Mouse (Mus musculus) gastrocnemius, adult 2 months (tissue): ENCODE results near the gene Iqcd. TPM values are rescaled to one million over a fixed set of nuclear protein-coding genes. Genes with fewer than 3 reads are reported as not detected.

Experiments
- DNase-seq: peaks from one replicate; pipeline ENCODE4 v3.0.0; 2022
- H3K27ac ChIP-seq: fragments of 200-600 bp; 2 replicates; pipeline ENCODE4 v1.8.1; 2022; ENCODE audit warnings: mild to moderate bottlenecking
- H3K4me3 ChIP-seq: fragments of 200-600 bp; 2 replicates; pipeline ENCODE4 v1.8.1; 2022; ENCODE audit warnings: mild to moderate bottlenecking, moderate library complexity
- CTCF ChIP-seq: fragments of 200-600 bp; IDR thresholded peaks from 2 replicates; pipeline ENCODE4 v1.8.1; 2022; ENCODE audit warnings: antibody characterized with exemption, mild to moderate bottlenecking, moderate library complexity
- intact Hi-C: fragments of 180-260 bp; cut with DNase I; formaldehyde crosslinking; loops from one replicate; pipeline ENCODE4 v1.15.1; 2025
- total RNA-seq, 2 experiments: library from RNA; stranded (reverse); gene quantifications; 2 replicates each; pipeline ENCODE4 v1.2.3; 2021

Gene Iqcd
- total RNA-seq, 2 experiments from 2014 or later, result not detected

DNA sequence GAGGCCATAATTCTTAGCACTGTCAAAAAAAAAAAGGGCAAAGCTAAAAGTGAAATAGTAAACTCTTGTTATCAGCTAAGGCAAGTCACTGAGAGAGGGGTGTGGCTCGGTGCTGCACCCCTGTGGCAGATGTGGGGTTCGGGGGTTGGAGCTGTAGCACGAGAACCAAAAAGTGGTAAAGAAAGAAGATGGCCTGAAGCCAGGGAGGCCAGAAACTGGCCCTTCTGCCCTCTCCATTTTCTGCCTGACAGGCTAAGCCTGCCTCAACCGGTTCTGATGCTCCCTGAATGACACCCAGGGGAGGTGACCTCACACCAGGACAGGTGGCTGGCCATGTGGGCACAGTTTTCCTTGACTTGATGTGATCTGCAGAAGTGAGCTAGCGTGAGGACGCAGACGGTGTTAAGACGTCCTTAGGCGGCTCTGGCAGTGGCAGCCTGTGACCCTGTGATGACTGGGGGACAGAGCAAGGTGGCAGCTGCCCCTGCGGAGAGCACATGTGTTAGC is 10.8 kb upstream of the Iqcd start:
- intact Hi-C loops, result no loop called here
- H3K4me3 ChIP-seq, result no peak overlapping the region
- peak; percentile 63 for DNase-seq
- peak overlapping the region; percentile 94 for H3K27ac ChIP-seq
- peak; percentile 35; the same call in 1 of the 2 replicates for TF ChIP-seq CTCF

DNA sequence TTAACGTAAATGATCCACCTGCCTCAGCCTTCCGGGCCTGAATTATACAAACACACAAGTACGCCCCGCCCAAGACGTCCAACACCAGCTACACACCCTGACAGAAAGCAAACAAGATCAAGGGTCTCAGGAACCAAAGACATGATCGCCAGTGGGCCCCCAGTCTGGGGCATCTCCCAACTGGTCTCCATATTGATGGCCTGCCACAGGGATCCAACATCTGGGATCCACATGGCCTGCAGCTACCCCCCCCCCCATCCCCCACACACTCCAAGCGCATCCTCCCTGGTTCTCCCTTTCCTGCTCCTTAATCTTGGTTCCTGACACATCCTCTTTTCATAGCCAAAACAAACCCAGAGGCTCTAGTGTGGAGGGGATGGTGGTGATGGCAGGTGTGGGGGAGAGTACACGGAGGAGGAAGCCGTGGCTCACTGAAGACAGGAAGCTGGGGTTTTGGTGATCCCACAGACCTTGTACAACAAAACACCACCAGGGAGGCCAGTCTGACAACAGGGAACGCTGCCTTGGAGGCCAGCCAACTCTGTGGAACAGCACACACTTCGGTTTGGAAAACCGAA is 10.2 kb upstream of the Iqcd start:
- intact Hi-C loops, result loop anchor here (1.0 kb wide), 1 partner anchor 16 kb away; no protein-coding TSS in a partner anchor
- peak overlapping the region; percentile 65 for H3K4me3 ChIP-seq
- peak; percentile 76 for DNase-seq
- peak overlapping the region; percentile 94 for H3K27ac ChIP-seq
- TF ChIP-seq CTCF, result no peak

DNA sequence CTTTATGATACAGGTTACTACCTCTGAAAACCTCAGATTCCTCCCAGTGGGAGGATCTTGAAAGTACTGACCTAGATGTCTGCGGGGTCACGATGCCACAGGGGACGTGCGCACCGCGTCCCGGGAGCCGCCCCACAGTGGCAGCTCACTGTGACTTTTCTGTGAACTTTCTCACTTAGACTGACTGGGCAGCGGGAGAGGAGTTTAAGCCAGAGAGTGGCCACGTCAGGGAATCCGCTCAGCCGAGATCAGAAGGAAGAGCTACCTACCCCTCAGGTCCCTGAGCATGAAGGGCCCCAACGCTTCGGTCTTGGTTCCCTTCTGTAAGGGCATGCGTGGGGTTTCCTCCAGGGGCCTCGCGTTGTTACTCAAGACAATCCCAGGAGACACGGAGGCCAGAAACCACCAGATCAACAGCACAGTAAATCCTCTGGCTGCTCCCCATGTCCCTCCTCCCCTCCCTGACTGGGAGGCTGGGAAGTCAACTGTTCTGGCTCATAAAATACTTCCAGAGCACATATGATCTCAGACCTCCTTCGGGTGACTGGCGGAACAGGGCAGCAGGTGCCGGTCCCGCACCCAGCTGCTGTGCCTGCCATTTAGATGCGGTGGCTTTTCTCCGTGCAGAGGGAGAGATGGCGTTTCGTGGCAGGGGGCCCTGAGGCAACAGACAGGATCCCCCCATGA is 9.5 kb upstream of the Iqcd start:
- TF ChIP-seq CTCF, result no peak

DNA sequence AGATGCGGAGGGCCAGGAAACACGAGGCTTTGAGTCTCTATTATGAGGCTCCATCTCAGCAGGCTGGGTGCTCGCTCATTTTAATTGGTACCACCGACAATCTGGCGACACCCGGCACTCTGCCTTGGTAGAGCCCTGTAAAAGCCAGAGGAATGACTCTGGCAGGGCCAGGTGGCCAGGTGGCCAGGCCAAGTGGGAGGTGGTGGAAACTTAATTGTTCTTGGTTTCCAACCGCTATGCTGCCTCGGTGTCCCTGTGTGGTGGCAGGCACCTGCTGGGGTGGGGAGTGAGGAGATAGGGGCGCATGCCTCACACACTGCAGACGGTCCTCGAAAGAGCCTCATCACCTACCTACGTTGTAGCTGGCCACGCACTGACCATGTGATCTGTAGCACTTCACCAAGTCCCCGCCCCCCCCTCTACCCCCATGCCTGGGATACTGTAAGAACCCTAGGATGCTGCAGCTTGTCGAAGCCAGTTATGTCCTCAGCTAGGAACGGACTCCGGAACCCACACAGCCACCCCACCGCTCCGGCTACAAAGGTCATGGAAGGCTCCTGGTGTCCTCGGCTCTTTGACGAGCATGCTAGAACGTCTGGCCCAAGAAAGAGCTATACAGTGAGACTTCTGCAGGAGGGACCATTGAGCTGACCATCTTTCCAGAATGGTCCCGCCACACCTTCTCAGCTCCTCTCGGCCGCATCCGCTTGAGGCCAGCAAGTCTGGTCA is 8.8 kb upstream of the Iqcd start:
- intact Hi-C loops, result loop anchor here (1.0 kb wide), 1 partner anchor 18 kb away; no protein-coding TSS in a partner anchor

More for the DNA sequence above, 9.5 kb upstream of the Iqcd start:
- intact Hi-C loops, result loop anchor here (1.0 kb wide), 1 partner anchor 17 kb away; no protein-coding TSS in a partner anchor
- H3K27ac ChIP-seq, result peak overlapping the region; percentile 94
- H3K4me3 ChIP-seq, result peak overlapping the region; percentile 65
- DNase-seq, result peak; percentile 89

DNA sequence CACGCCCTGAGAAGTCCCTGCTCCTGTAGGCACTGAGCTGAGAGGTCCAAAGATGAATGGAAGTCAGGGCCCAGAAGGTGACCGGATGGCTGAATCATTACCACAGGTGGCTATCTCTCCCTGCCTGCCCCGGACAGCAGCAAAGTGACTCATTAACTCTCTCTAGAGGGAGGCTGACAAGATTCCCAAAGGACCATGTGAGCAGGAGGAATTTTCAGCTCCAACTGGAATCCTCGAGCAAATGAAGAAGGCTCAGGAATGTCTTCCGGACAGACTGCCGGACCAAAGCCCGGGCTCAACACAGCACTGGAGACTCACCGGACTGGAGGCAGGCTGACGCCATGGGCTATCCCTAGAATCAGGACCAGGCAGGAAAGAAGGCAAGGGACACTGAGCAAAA is 6.8 kb upstream of the Iqcd start:
- intact Hi-C loops, result no loop called here
- peak; percentile 8 for DNase-seq
- no peak for TF ChIP-seq CTCF
- Histone ChIP-seq H3K4me3 (0 out of 2 replicates have a peak overlapping the region, but pooled peaks have one; percentile 13), H3K27ac (peak overlapping the region; percentile 61)

More for the DNA sequence above, 8.8 kb upstream of the Iqcd start:
- peak; percentile 9 for DNase-seq
- Histone ChIP-seq H3K4me3 (peak overlapping the region; percentile 65), H3K27ac (peak overlapping the region; percentile 94)
- TF ChIP-seq CTCF, result no peak

DNA sequence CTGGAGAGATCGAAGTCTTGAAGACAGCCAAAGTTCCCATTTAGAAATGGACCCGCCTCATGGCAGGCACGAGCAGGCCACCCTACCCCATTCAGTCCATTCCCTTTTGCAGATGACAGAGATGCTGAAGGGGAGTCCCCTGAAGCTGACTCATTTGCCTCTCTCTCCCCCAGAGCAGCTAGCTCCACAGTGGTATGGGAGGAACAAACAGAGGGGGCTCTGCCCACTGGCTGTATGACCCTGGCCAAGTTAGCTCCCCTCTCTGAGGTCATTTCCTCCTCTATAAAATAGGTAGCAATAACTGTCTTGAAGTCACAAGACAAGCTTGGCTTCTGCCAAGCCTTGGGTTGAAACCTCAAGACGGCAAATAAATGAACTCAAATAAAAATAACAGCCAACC is 5.3 kb upstream of the Iqcd start:
- Histone ChIP-seq H3K27ac (peak overlapping the region; percentile 61), H3K4me3 (no peak overlapping the region)
- DNase-seq, result no peak
- no peak for TF ChIP-seq CTCF
- intact Hi-C loops, result no loop called here

DNA sequence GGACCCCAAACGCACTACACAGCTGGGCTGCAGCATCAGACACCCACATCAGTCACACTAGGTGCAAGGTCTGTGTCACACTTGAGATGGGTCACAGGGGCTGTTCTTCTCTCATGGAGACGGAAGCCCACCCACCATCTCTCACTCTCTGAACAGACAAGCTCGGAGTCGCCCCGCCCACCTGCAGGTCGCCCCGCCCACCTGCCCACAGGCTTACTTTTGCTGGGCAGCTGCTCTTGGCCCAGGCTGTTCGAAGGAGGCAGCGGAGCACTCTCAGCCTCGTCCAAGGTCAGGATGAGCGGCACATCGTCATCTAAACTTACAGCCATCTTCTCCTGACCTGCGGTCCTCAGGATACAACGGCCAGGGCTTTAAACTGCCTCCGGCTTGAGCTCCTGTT is 3.8 kb upstream of the Iqcd start:
- Histone ChIP-seq H3K4me3 (no peak overlapping the region), H3K27ac (0 out of 2 replicates have a peak overlapping the region, but pooled peaks have one; percentile 25)
- intact Hi-C loops, result loop anchor here (5.0 kb wide), 1 partner anchor 73 kb away; the partner anchor contains the start of gene Slc8b1
- no peak for TF ChIP-seq CTCF
- no peak for DNase-seq

DNA sequence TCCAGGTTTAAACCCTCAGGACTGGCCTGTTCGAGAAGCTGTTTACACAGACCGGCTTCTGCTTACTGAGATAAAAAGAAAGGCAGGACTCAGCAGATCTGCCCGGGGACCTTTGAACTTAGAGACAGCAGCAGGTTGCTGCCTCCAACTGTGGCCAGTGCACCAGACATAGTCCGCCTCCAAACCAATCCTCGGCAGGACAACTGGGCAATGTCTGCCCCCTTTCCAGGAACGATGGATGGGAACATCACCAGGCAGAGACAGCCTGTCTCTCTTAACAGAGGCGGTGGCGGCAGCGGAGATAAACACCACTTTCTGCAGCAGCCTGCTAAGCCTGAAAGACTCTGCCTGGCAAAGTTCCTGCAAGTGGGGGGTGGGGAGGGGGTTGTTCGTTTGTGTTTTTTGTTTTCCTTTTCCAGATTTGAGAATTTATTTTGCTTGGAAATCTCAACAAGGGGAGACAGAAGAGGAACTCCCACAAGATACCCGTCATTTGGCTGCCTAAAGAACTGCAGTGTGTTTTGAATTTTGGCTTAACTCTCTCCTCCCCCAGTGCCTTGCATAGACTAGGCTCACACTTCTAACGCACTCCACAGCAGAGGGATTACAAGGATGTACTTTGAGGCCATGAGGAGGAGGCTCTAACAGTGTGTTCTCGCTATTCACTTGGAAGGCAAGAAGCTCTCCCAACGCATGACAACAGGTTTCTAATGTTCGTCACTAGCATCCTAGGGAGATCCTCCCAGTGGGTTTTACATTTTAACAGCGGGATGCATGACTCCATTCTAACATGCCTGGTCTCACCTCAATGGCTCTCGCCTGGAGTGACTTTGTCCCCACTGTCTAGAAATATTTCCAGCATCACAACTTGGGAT is 1.8 kb upstream of the Iqcd start:
- TF ChIP-seq CTCF, result no peak
- Histone ChIP-seq H3K27ac (peak overlapping the region; percentile 92), H3K4me3 (peak overlapping the region; percentile 99)
- intact Hi-C loops, result loop anchor here (5.0 kb wide), 1 partner anchor 75 kb away; the partner anchor contains the start of gene Slc8b1
- DNase-seq, result peak; percentile 58

DNA sequence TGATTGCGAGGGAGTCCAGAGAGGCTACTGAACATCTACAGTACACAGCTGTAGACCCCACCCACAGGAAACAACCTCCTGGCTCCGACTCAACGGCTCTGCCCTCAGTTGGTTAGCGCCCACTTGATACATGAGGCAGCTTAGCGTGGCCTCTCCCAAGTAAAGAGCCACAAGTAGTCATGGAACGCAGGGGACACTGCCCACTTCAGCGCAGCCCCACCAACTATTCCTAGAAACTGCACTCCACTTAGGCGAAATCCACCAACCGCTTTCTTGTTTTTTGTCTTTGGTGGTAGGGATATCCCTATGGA is 1.2 kb upstream of the Iqcd start:
- TF ChIP-seq CTCF, result no peak
- H3K4me3 ChIP-seq, result peak overlapping the region; percentile 99
- intact Hi-C loops, result loop anchor here (5.0 kb wide), 1 partner anchor 75 kb away; the partner anchor contains the start of gene Slc8b1
- peak overlapping the region; percentile 92 for H3K27ac ChIP-seq
- DNase-seq, result peak; percentile 66

DNA sequence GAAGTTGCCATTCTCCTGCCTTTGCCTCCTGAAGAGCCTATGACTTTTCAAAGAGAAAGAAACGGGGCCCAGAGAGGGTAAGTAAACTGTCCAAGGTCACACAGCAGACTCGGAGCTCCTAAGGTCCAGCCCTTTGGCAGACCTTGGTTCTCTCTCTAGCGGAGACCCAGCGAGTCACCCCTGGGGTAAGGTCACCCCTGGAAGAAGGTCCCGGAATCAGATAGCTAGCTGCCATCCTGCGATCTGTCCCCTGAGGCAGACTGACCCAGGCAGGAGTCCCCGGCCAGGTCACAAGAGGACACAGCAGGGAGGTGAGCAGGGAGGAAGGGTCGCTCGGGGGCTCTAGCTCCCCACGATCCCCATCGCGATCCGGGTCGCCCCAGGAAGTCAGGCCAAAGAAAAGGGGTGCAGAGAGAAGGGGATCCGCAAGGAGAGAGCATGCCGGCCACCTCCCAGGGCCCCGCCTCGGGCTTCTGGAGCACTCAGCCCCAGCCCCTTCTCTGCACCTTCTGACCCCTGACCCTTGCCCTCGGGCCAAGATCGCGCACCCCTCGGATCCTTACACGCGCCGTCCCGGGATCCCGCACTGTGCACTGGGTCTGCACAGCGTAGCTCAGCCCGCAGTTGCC is 762 bp upstream of the Iqcd start:
- intact Hi-C loops, result loop anchor here (2.0 to 5.0 kb wide), 2 partner anchors 25 to 76 kb away; partner anchors contain the start of gene Slc8b1
- DNase-seq, result no peak
- Histone ChIP-seq H3K27ac (peak overlapping the region; percentile 92), H3K4me3 (peak overlapping the region; percentile 99)
- no peak for TF ChIP-seq CTCF

DNA sequence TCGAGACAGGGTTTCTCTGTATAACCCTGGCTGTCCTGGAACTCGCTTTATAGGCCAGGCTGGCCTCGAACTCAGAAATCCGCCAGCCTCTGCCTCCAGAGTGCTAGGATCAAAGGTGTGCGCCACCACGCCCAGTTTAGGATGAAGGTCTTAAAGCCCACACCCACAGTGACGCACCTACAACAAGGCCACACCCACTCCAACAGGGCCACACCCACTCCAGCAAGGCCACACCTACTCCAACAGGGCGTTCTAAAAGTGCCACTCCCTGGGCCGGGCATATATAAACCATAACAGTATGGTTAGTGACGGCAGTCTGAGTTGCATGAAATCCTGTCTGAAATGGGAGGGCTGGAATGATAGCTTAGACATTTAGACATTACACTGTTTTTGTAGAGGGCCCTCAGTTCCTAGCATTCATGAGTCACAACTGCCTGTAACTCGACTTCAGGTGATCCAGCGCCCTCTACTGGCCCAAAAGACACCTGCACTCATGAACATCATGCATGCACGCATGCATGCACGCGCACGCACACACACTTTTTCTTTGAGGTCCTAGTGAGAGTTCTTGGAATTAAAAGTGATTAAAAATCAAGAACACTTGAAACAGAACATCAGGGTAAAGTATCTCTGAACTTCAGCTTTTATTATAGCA is 1.7 kb downstream of the Iqcd start:
- no peak for DNase-seq
- H3K4me3 ChIP-seq, result no peak overlapping the region
- intact Hi-C loops, result no loop called here
- TF ChIP-seq CTCF, result peak; percentile 56
- no peak overlapping the region for H3K27ac ChIP-seq
